Mouse (Mus musculus) stomach, postnatal 0 days (tissue): ENCODE measurements around the gene Adh4.

Source experiments
- CTCF ChIP-seq: IDR thresholded peaks from 2 replicates; pipeline ENCODE4 v1.5.1; 2016; ENCODE audit warnings: antibody characterized with exemption, low read depth, mild to moderate bottlenecking, moderate library complexity
- EP300 ChIP-seq: optimal IDR thresholded peaks from 2 replicates; pipeline ENCODE3; 2016; ENCODE audit warnings: antibody characterized with exemption

DNA sequence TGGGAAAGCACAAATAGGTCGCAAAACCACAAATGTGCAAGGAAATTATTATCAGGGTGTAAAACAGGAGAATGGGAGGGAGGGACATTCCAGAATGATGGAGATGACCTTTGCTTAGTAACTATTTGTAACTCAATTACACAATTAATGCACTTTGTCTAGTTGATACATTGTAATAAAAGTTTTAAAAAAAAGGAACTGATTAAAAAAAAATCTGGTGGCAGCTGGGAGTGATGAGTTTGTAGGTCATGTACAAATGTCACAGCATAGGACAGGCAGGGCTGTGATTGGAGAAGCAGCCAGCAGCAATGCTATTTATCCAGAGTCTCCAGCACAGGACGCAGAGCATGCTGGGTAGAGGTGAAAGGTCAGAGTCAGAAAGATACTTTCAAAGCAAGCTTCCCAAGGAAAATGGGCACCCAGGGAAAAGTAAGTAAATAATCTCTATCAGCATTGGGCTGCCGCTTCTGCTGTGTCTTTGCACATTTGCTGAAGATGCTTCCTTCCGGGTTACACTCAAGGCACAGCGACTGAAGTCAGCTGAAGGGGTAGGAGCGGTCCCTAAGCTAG is at the start of gene Adh4:
- TF ChIP-seq EP300 (no peak), CTCF (no peak)
